Mouse (Mus musculus): Measurements from ENCODE around the gene Gm5767. TPM values are rescaled to one million over a fixed set of nuclear protein-coding genes. Genes with fewer than 3 reads are reported as not detected.

Gm5767 gene
- polyA plus RNA-seq, 1 experiment from 2014 or later, result not detected

DNA sequence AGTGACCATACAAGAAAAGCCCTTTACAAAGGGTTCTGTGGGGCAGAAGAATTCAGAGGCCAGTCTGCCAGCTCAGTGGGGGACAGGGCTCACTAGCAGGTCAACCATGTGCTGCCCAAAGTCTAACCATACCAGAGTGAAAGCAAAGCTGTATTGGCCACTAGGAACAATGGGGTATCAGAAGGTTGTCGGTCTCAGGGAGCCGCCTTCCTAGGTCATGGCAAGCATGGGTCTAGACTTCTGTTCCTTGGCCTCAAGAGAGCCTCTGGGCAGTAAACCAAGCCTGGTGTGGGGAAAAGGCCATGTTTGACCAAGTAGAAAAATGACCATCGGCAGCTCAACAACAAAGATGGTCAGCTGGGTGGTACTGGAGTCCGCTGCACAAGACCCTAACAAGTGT is 21.8 kb upstream of the Gm5767 start:
- 93% methylated on average over 4 of the region's 4 CpGs for WGBS
- Histone ChIP-seq H3K36me3 (peaks cover 93% of the 10 kb centered on the region), H3K4me3 (no peak overlapping the region)

DNA sequence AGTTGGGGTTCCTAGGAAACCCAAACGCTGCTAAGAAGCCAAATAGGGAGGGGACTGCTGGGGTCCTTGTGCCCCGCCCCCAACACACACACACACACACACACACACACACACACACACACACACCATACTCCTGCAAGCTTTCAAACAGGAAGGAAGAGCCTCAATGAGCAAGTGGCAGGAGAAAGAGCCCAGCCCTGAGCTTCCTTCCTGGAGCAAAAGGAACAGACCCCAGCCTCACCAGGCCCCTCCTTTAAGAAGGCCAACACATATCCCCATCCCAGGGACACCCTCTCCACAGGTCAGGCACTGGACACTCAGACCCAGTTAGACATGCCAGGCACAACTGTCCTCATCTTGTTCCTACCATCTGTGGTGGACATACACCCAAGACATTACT is 17.5 kb upstream of the Gm5767 start:
- Histone ChIP-seq H3K27ac (replicated peaks) (no peak overlapping the region), H3K27me3 (ENCODE audit: low read depth, poor library complexity, severe bottlenecking) (no peaks in the 10 kb centered on the region), H3K36me3 (peaks cover 93% of the 10 kb centered on the region), H3K4me3 (no peak overlapping the region), H3K9me3 (replicated peaks) (no peaks in the 10 kb centered on the region), H3K4me1 (peaks cover 23% of the 10 kb centered on the region)
- no peak for DNase-seq (ENCODE audit: low spot score)
- 88% methylated on average over 2 of the region's 2 CpGs for WGBS

More for the DNA sequence above, 21.8 kb upstream of the Gm5767 start:
- no peak for DNase-seq (ENCODE audit: low spot score)
- no peaks in the 10 kb centered on the region for H3K27me3 ChIP-seq (ENCODE audit: low read depth, poor library complexity, severe bottlenecking)
- no peaks in the 10 kb centered on the region for H3K9me3 ChIP-seq (replicated peaks)
- no peaks in the 10 kb centered on the region for H3K4me1 ChIP-seq
- H3K27ac ChIP-seq (replicated peaks), result no peak overlapping the region

DNA sequence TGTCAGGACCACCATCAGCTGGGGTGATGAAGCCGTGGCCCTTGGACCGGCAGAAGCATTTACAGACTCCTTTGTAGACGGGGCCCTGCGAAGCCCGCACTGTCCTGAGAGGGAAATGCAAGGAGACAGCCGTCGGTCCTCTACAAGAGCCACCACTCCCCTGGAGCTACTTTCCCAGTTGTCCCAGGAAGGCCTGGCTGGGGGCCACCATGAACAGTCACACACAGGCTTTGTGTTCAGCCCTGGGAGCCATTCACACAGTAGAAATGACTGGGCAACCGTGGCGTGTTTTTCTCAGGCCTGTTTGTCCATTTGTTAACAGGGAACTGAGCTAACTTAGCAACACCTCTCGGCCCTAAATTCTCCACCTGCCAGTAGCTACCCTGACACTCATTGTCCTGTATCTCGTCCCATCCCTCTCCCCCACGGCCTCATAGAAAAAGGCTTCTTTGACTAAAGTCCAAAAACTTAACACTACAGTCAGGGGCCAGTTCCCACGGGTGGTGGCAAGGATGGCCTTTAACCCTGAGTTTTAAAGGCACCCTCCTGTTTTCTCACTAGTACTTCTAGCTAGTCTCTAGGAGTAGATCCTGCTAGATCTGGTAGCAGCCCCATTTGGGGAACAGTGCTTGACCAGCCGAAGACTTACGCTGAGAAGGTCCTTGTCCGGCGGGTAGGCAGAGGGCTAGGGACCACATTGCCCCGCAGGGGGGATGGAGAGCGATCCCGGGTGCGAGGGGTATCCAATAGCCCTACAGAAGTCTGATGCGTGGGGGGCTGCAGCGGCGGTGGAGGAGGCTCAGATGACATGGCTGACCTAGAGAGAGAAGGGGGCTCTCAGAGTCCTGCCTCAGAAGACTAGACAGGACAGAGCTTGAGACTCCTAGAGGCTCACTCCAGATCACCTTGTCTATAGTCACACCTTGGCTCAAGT is 16.7 kb upstream of the Gm5767 start:
- no peaks in the 10 kb centered on the region for H3K27me3 ChIP-seq (ENCODE audit: low read depth, poor library complexity, severe bottlenecking)
- H3K27ac ChIP-seq (replicated peaks), result no peak overlapping the region
- peaks cover 93% of the 10 kb centered on the region for H3K36me3 ChIP-seq
- no peaks in the 10 kb centered on the region for H3K9me3 ChIP-seq (replicated peaks)
- H3K4me3 ChIP-seq, result no peak overlapping the region
- peaks cover 32% of the 10 kb centered on the region for H3K4me1 ChIP-seq
- WGBS, result 91% methylated on average over 24 of the region's 24 CpGs
- DNase-seq (ENCODE audit: low spot score), result no peak

DNA sequence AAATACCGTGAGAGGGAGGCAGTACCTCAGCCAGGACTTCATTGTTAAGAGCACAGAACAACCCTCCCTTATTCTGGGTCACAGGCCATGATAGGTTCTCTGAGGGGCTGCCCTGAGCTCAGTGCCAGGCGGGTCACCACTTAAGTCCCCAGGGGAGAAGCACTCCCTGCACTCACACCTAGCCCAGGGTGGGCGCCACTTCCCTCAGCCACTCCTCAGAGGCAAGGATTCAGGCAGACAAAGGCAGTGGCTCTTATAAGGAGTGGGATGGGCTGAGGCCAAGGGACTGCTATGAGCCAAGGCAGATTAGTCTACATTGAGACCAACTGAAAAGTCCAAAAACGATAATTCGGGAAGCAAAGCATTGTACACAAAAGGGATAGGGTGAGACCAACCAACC is 15.2 kb upstream of the Gm5767 start:
- WGBS, result 89% methylated on average over 5 of the region's 5 CpGs
- H3K4me1 ChIP-seq, result peaks cover 47% of the 10 kb centered on the region

DNA sequence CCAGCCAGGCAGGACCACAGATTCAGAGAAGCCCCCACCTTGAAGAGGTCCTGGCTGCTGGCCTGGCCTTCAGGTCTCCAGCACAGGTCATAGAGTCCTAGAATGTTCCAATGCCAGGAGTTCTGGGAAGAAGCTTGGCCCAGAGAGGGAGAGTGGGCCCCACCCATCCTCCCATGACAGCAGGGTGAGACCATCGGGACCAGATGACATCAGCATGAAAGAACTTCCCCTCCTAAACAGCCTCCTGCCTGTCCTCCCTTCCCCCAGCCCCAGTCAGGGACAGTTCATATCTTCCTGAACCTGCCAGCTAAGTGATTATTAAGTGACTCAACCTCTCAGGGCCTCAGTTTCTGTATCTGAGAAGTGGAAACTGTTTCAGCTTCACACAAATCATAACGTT is 14.1 kb upstream of the Gm5767 start:
- H3K4me3 ChIP-seq, result no peak overlapping the region
- no peak for DNase-seq (ENCODE audit: low spot score)
- H3K9me3 ChIP-seq (replicated peaks), result no peaks in the 10 kb centered on the region
- no peaks in the 10 kb centered on the region for H3K27me3 ChIP-seq (ENCODE audit: low read depth, poor library complexity, severe bottlenecking)
- peaks cover 74% of the 10 kb centered on the region for H3K36me3 ChIP-seq
- WGBS, result 83% methylated on average over 2 of the region's 2 CpGs
- H3K27ac ChIP-seq (replicated peaks), result no peak overlapping the region; the same call in 1 of the 2 replicates
- peaks cover 58% of the 10 kb centered on the region for H3K4me1 ChIP-seq

More for the DNA sequence above, 15.2 kb upstream of the Gm5767 start:
- no peak for DNase-seq (ENCODE audit: low spot score)
- Histone ChIP-seq H3K4me3 (no peak overlapping the region), H3K27me3 (ENCODE audit: low read depth, poor library complexity, severe bottlenecking) (no peaks in the 10 kb centered on the region), H3K27ac (replicated peaks) (no peak overlapping the region; the same call in 1 of the 2 replicates), H3K9me3 (replicated peaks) (no peaks in the 10 kb centered on the region), H3K36me3 (peaks cover 84% of the 10 kb centered on the region)

DNA sequence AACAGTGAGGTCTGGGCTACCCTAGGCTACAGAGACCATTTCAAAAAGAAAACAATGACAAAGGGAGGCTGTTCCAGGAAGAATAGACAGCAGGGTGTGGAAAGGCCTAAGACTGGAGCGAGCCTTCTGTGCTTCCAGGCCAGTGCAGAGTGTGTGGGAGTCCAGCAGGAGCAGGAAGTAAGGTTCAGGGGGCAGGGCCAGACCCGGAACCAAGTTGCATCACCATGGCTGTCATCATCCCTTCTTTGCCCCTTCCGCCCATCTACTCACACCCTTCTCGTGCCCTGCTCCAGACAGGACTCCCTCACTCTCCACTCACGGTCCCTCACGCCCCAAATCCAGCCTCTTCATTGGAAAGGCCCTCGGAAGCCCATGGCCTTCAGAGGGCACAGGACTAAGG is 13.3 kb upstream of the Gm5767 start:
- Histone ChIP-seq H3K4me1 (peaks cover 65% of the 10 kb centered on the region), H3K9me3 (replicated peaks) (no peaks in the 10 kb centered on the region), H3K4me3 (no peak overlapping the region), H3K27me3 (ENCODE audit: low read depth, poor library complexity, severe bottlenecking) (no peaks in the 10 kb centered on the region), H3K36me3 (peaks cover 66% of the 10 kb centered on the region), H3K27ac (replicated peaks) (peak overlapping the region; percentile 69)
- DNase-seq (ENCODE audit: low spot score), result no peak
- 87% methylated on average over 7 of the region's 7 CpGs for WGBS

DNA sequence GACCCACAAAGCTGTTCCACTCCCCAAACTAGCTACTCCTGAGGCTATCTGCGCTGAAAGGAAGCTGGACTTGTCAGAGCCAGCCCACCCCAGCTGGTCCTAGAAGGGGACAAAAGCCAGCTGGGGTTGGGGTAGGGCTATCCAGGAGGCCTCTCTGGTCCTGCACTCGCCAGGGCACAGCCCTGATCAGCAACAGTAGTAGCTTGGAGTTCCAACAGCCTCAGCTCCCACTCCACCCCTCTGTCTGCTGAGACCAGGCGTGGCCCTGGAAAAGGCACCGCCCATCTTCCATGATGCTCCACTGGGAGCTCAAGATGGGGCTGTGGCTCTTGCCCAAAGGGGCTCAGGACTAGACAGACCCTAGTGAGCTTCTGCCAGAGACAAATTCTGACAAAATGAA is 12.8 kb upstream of the Gm5767 start:
- H3K27me3 ChIP-seq (ENCODE audit: low read depth, poor library complexity, severe bottlenecking), result peaks cover 4% of the 10 kb centered on the region
- H3K4me1 ChIP-seq, result peaks cover 68% of the 10 kb centered on the region
- peak overlapping the region; percentile 69 for H3K27ac ChIP-seq (replicated peaks)
- H3K9me3 ChIP-seq (replicated peaks), result no peaks in the 10 kb centered on the region
- H3K36me3 ChIP-seq, result peaks cover 61% of the 10 kb centered on the region
- H3K4me3 ChIP-seq, result no peak overlapping the region
- 68% methylated on average over 4 of the region's 4 CpGs for WGBS
- no peak for DNase-seq (ENCODE audit: low spot score)

DNA sequence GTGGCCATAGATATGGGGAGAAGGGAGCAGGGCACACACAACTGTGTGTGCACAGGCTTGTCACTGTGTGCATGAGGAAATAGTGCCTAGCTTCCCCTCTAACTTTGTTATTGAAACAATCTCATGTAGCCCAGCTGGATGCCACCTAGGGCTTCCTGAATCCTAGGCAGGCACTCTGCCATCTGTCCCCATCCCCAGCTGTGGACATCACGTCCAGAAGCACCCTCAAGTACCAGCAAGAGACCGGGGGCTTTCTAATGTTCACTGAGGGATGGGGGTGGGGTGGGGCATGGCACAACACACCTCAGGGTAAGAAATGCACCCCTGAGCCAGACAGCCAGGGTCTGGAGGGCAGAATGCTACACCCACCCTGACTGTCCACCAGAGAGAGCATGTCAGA is 12.2 kb upstream of the Gm5767 start:
- H3K4me3 ChIP-seq, result peak overlapping the region; percentile 5; the same call in 1 of the 2 replicates

DNA sequence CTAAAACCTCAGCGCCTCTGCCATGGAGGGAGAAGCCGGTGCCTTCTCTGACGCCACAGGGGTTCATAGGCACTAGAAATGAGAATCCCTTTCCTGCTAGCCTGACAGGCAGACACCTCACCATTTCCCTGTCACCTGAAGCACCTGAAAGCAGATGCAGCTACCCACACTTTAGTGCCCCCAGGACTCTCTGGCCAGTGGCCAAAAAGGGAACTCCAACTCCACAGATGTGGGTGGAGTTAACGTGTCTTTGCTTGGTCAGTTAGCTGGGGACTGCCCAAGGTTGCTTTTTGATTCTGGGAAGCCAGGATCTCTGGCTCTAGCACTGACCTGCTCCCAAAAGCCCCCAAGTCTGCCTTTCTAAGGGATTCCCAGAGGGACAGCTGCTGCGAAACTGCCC is 11.1 kb upstream of the Gm5767 start:
- Histone ChIP-seq H3K27ac (replicated peaks) (peak overlapping the region; percentile 89), H3K9me3 (replicated peaks) (no peaks in the 10 kb centered on the region), H3K36me3 (peaks cover 45% of the 10 kb centered on the region), H3K27me3 (ENCODE audit: low read depth, poor library complexity, severe bottlenecking) (peaks cover 19% of the 10 kb centered on the region), H3K4me1 (peaks cover 72% of the 10 kb centered on the region), H3K4me3 (peak overlapping the region; percentile 66)
- DNase-seq (ENCODE audit: low spot score), result no peak
- 50% methylated on average over 5 of the region's 5 CpGs for WGBS

More for the DNA sequence above, 12.2 kb upstream of the Gm5767 start:
- peaks cover 55% of the 10 kb centered on the region for H3K36me3 ChIP-seq
- H3K27ac ChIP-seq (replicated peaks), result peak overlapping the region; percentile 89; the same call in 1 of the 2 replicates
- peaks cover 68% of the 10 kb centered on the region for H3K4me1 ChIP-seq
- WGBS, result 83% methylated on average over 2 of the region's 2 CpGs
- no peak for DNase-seq (ENCODE audit: low spot score)
- H3K27me3 ChIP-seq (ENCODE audit: low read depth, poor library complexity, severe bottlenecking), result peaks cover 10% of the 10 kb centered on the region
- no peaks in the 10 kb centered on the region for H3K9me3 ChIP-seq (replicated peaks)

DNA sequence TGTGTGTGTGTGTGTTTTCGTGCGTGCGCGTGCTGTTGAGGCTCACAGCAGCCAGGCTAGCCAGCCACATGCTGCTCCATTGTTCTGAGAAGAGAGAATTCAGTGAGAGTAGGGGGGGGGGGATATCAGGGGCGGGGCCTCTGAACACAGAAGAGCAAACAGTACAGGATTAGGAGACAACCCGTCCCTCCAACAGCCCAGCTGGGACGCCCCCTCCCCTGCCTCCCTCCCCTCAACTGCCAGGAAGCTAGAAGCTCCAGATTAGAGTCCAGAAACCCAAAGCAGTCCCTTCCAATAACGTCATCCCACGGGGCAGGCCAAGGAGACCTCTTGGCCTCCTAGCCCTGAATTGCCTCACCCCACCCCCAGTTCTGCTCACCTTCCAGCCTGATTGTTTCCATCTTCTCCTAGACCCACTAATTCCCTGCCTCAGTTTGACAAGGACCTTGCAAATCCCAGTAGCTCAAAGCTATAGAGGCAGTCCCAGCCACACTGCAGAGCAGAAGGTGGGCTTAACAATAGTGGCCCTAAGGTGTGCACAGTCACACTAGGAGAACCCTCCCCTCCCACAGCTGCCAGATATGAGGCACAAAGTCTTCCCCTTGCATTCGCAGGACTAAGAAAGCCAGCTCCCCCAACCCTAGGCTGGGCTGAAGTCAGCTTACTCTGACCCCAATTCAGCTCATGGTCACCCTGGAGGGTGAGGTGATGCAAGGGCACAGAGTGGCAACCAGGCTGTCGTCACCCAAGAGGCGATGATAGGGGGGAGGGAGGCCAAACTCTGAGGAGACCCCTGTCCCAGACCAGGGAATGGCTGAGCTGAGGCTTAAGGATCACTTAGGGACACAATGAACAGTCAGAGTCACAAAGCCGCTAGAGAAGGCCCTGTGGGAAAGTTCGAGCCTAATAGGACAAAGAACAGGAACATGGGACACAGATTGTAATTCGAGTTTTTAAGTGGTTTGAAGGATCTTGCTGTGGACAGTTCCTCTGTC is 10.2 kb upstream of the Gm5767 start:
- H3K36me3 ChIP-seq, result peaks cover 37% of the 10 kb centered on the region
- peak overlapping the region; percentile 66 for H3K4me3 ChIP-seq
- peak overlapping the region; percentile 89 for H3K27ac ChIP-seq (replicated peaks)
- WGBS, result 3% methylated on average over 14 of the region's 15 CpGs
- H3K9me3 ChIP-seq (replicated peaks), result no peaks in the 10 kb centered on the region
- peaks cover 70% of the 10 kb centered on the region for H3K4me1 ChIP-seq
- DNase-seq (ENCODE audit: low spot score), result peak; percentile 84
- peaks cover 19% of the 10 kb centered on the region for H3K27me3 ChIP-seq (ENCODE audit: low read depth, poor library complexity, severe bottlenecking)

DNA sequence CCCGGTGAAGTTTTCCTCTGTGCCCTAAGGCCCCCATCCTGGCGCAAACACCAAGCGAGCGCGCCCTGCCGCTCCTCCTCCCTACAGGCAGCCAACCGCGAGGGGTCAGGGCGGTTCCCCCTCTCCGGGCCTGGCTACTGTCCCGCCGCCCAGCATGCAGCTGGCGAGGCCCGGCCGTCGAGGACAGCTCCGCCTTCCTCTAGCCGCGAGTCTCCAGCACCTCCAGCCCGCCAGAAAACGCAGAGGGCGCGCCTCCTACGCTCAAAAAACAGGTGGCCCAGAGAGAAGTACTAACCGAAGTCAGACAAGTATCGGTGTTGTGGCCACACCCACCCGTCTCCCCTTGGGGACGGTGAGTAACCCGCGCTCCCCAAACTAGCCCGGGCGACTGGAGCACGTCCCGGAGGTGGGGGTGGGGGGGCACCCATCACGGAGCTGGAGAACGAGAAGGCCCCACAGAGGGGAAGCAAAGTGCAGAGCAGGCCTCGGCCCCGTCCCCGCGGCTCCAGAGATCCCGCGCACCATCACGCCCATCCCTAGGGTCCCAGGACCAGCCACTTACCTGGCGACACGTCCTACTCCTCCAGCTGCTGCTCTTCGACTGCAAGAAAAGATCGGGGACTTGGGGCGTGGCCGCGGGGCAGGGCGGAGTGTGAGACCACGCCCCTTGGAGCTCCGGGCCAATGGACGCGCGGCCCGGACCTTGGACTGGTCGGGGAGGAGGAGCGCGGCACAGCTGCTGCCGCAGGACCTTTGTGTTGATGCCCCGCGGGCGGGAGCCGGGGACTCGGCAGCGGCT is 8.8 kb upstream of the Gm5767 start, which contains the start of gene Carhsp1:
Carhsp1 (minus strand) TSS at position 605 of the 799 bp plus-strand sequence.
- H3K36me3 ChIP-seq, result peaks cover 25% of the 10 kb centered on the region
- WGBS, result under 1% methylated on average over 67 of the region's 67 CpGs
- peak within 1 kb of the TSS; percentile 89 for H3K27ac ChIP-seq (replicated peaks)
- H3K4me1 ChIP-seq, result peaks cover 57% of the 10 kb centered on the region
- H3K9me3 ChIP-seq (replicated peaks), result no peaks in the 10 kb centered on the region
- H3K4me3 ChIP-seq, result peak within 1 kb of the TSS; percentile 66
- H3K27me3 ChIP-seq (ENCODE audit: low read depth, poor library complexity, severe bottlenecking), result peaks cover 19% of the 10 kb centered on the region
- DNase-seq (ENCODE audit: low spot score), result peak; percentile 96

DNA sequence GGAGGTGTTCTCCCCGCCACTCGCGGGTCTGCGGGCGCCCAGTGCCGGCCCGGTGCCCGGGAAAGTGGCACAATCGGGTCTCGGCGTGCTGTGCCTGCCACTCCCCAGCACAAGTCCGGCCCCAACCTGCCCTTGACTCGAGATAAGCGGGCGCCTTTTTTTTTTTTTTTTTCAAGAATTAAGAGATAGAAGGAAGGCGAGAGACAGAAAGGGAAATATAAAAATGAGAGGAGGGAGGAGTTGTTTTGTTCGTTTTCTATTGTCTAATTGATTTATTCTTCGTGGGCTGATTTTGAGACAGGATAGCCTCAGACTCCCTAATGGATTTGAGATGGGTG is 8.3 kb upstream of the Gm5767 start:
- no peaks in the 10 kb centered on the region for H3K9me3 ChIP-seq (replicated peaks)
- 1% methylated on average over 18 of the region's 18 CpGs for WGBS
- peaks cover 20% of the 10 kb centered on the region for H3K36me3 ChIP-seq
- peak overlapping the region; percentile 66 for H3K4me3 ChIP-seq
- DNase-seq (ENCODE audit: low spot score), result no peak
- H3K27ac ChIP-seq (replicated peaks), result peak overlapping the region; percentile 89
- H3K4me1 ChIP-seq, result peaks cover 56% of the 10 kb centered on the region
- peaks cover 19% of the 10 kb centered on the region for H3K27me3 ChIP-seq (ENCODE audit: low read depth, poor library complexity, severe bottlenecking)

Data from midbrain, embryonic 10.5 days (tissue).